Mouse (Mus musculus) midbrain, embryonic 13.5 days (tissue): ENCODE measurements at regions not wholly inside any gene's neighbourhood (a gene's known extent, or its start where the extent isn't known, plus 50 kb on each side); places are given as distances from the start of the nearest gene placed in this dataset.

Experiments
- ATAC-seq: fragments of 200-750 bp; cut with Nextera tagmentation; 2 replicates; pipeline ENCODE4 v1.8.0; 2017; ENCODE audit warnings: mild to moderate bottlenecking, moderate TSS enrichment, moderate library complexity
- H3K27ac ChIP-seq: fragments of 300-500 bp; sonication (generic); 2 replicates; pipeline ENCODE4 v1.5.1; 2015; ENCODE audit warnings: inconsistent platforms, mild to moderate bottlenecking, moderate library complexity
- H3K27me3 ChIP-seq: fragments of 300-500 bp; sonication (generic); 2 replicates; pipeline ENCODE4 v1.6.1; 2015; ENCODE audit warnings: mild to moderate bottlenecking, inconsistent platforms
- H3K36me3 ChIP-seq: fragments of 300-500 bp; sonication (generic); 2 replicates; pipeline ENCODE4 v1.6.1; 2015; ENCODE audit warnings: mild to moderate bottlenecking, inconsistent platforms
- H3K4me1 ChIP-seq: fragments of 300-500 bp; sonication (generic); replicated peaks from 2 replicates; pipeline ENCODE4 v1.6.1; 2015; ENCODE audit warnings: inconsistent platforms
- H3K4me2 ChIP-seq: fragments of 300-500 bp; sonication (generic); replicated peaks from 2 replicates; pipeline ENCODE4 v1.6.1; 2015; ENCODE audit warnings: moderate library complexity, mild to moderate bottlenecking, inconsistent platforms
- H3K4me3 ChIP-seq: fragments of 300-500 bp; sonication (generic); replicated peaks from 2 replicates; pipeline ENCODE4 v1.5.1; 2015; ENCODE audit warnings: mild to moderate bottlenecking, inconsistent platforms
- H3K9ac ChIP-seq: fragments of 300-500 bp; sonication (generic); replicated peaks from 2 replicates; pipeline ENCODE4 v1.6.1; 2015; ENCODE audit warnings: mild to moderate bottlenecking, inconsistent platforms
- H3K9me3 ChIP-seq: fragments of 300-500 bp; sonication (generic); 2 replicates; pipeline ENCODE4 v1.6.1; 2016; ENCODE audit warnings: mild to moderate bottlenecking, inconsistent platforms
- WGBS: fragments of 180-500 bp; shearing (Covaris S2); methylation state at CpG from one replicate; pipeline ENCODE4 v1.1.7; 2015; 5-methylcytosine and 5-hydroxymethylcytosine counted together

- H3K9me3 ChIP-seq = no peaks in the 10 kb centered on the region
- no peaks in the 10 kb centered on the region for H3K36me3 ChIP-seq
- no peak overlapping the region for H3K4me2 ChIP-seq
- WGBS = 66% methylated on average over 1 of the region's 1 CpGs
- H3K4me3 ChIP-seq = no peak overlapping the region
- H3K27me3 ChIP-seq = no peaks in the 10 kb centered on the region
- H3K9ac ChIP-seq = no peak overlapping the region
- no peak for ATAC-seq
- H3K4me1 ChIP-seq = no peaks in the 10 kb centered on the region
- no peak overlapping the region for H3K27ac ChIP-seq
Observed at GRCm38 (mm10) chr3:139988938-139989337, 783.4 kb downstream of the Stpg2 start.

- no peak overlapping the region for H3K27ac ChIP-seq
- H3K36me3 ChIP-seq = no peaks in the 10 kb centered on the region
- no peak overlapping the region for H3K9ac ChIP-seq
- no peak overlapping the region for H3K4me2 ChIP-seq
- H3K4me1 ChIP-seq = no peaks in the 10 kb centered on the region
- ATAC-seq = no peak
- H3K4me3 ChIP-seq = no peak overlapping the region
- H3K27me3 ChIP-seq = no peaks in the 10 kb centered on the region
- H3K9me3 ChIP-seq = no peaks in the 10 kb centered on the region
Observed at GRCm38 (mm10) chr3:139989380-139989779, 783.9 kb downstream of the Stpg2 start.

GRCm38 (mm10) chr3:140012522-140012921, 807.0 kb downstream of the Stpg2 start:
- Histone ChIP-seq H3K4me2 (no peak overlapping the region), H3K9ac (no peak overlapping the region), H3K27me3 (no peaks in the 10 kb centered on the region), H3K4me3 (no peak overlapping the region), H3K36me3 (no peaks in the 10 kb centered on the region), H3K9me3 (no peaks in the 10 kb centered on the region), H3K4me1 (no peaks in the 10 kb centered on the region), H3K27ac (no peak overlapping the region)
- no peak for ATAC-seq
- 89% methylated on average over 2 of the region's 2 CpGs for WGBS

- no peak overlapping the region for H3K4me3 ChIP-seq
- no peak overlapping the region for H3K9ac ChIP-seq
- H3K9me3 ChIP-seq = no peaks in the 10 kb centered on the region
- no peaks in the 10 kb centered on the region for H3K36me3 ChIP-seq
- no peak overlapping the region for H3K4me2 ChIP-seq
- no peaks in the 10 kb centered on the region; the same call in 1 of the 2 replicates for H3K4me1 ChIP-seq
- H3K27me3 ChIP-seq = no peaks in the 10 kb centered on the region
- WGBS = 89% methylated on average over 3 of the region's 3 CpGs
- H3K27ac ChIP-seq = no peak overlapping the region
- no peak for ATAC-seq
Observed at GRCm38 (mm10) chr3:140034101-140034500, 828.6 kb downstream of the Stpg2 start.

GRCm38 (mm10) chr3:140035142-140035541, 829.6 kb downstream of the Stpg2 start:
- 20% methylated on average over 2 of the region's 2 CpGs for WGBS

GRCm38 (mm10) chr3:140044898-140045297, 839.4 kb downstream of the Stpg2 start:
- H3K4me3 ChIP-seq = no peak overlapping the region
- H3K27ac ChIP-seq = no peak overlapping the region
- no peak for ATAC-seq

More at GRCm38 (mm10) chr3:140035142-140035541, 829.6 kb downstream of the Stpg2 start:
- Histone ChIP-seq H3K36me3 (no peaks in the 10 kb centered on the region), H3K9ac (no peak overlapping the region), H3K4me2 (no peak overlapping the region), H3K4me1 (no peaks in the 10 kb centered on the region; the same call in 1 of the 2 replicates), H3K9me3 (no peaks in the 10 kb centered on the region), H3K27ac (no peak overlapping the region), H3K27me3 (no peaks in the 10 kb centered on the region), H3K4me3 (no peak overlapping the region)
- ATAC-seq = no peak

GRCm38 (mm10) chr3:140054634-140055033, 849.1 kb downstream of the Stpg2 start:
- WGBS = 81% methylated on average over 1 of the region's 1 CpGs
- H3K9ac ChIP-seq = no peak overlapping the region
- no peaks in the 10 kb centered on the region for H3K9me3 ChIP-seq
- H3K36me3 ChIP-seq = no peaks in the 10 kb centered on the region
- no peak overlapping the region for H3K4me3 ChIP-seq
- H3K27ac ChIP-seq = no peak overlapping the region
- no peak overlapping the region for H3K4me2 ChIP-seq
- H3K4me1 ChIP-seq = peaks cover 4% of the 10 kb centered on the region; the same call in 1 of the 2 replicates
- H3K27me3 ChIP-seq = no peaks in the 10 kb centered on the region
- ATAC-seq = no peak

More at GRCm38 (mm10) chr3:140044898-140045297, 839.4 kb downstream of the Stpg2 start:
- Histone ChIP-seq H3K9ac (no peak overlapping the region), H3K4me2 (no peak overlapping the region), H3K4me1 (no peaks in the 10 kb centered on the region), H3K36me3 (no peaks in the 10 kb centered on the region), H3K27me3 (no peaks in the 10 kb centered on the region), H3K9me3 (no peaks in the 10 kb centered on the region)

- H3K4me1 ChIP-seq = no peaks in the 10 kb centered on the region
- ATAC-seq = no peak
- H3K27me3 ChIP-seq = no peaks in the 10 kb centered on the region
- no peak overlapping the region for H3K27ac ChIP-seq
- H3K9me3 ChIP-seq = no peaks in the 10 kb centered on the region
- no peaks in the 10 kb centered on the region for H3K36me3 ChIP-seq
- H3K9ac ChIP-seq = no peak overlapping the region
- no peak overlapping the region for H3K4me3 ChIP-seq
- 94% methylated on average over 3 of the region's 3 CpGs for WGBS
- H3K4me2 ChIP-seq = no peak overlapping the region
Observed at GRCm38 (mm10) chr3:140057962-140058631, 852.6 kb downstream of the Stpg2 start.

GRCm38 (mm10) chr3:140059102-140059501, 853.6 kb downstream of the Stpg2 start:
- Histone ChIP-seq H3K9ac (no peak overlapping the region), H3K27me3 (no peaks in the 10 kb centered on the region), H3K4me1 (no peaks in the 10 kb centered on the region), H3K36me3 (no peaks in the 10 kb centered on the region), H3K4me2 (no peak overlapping the region), H3K27ac (no peak overlapping the region), H3K9me3 (no peaks in the 10 kb centered on the region), H3K4me3 (no peak overlapping the region)
- no peak for ATAC-seq
- WGBS = 82% methylated on average over 3 of the region's 3 CpGs

GRCm38 (mm10) chr3:140059522-140060110, 854.1 kb downstream of the Stpg2 start:
- no peak overlapping the region for H3K9ac ChIP-seq
- H3K4me1 ChIP-seq = no peaks in the 10 kb centered on the region
- no peak overlapping the region for H3K27ac ChIP-seq
- no peak overlapping the region for H3K4me3 ChIP-seq
- H3K9me3 ChIP-seq = no peaks in the 10 kb centered on the region
- H3K4me2 ChIP-seq = no peak overlapping the region
- no peaks in the 10 kb centered on the region for H3K27me3 ChIP-seq
- 82% methylated on average over 4 of the region's 4 CpGs for WGBS
- ATAC-seq = no peak
- H3K36me3 ChIP-seq = no peaks in the 10 kb centered on the region

GRCm38 (mm10) chr3:140061769-140062381, 856.4 kb downstream of the Stpg2 start:
- H3K4me1 ChIP-seq = no peaks in the 10 kb centered on the region
- H3K4me3 ChIP-seq = no peak overlapping the region
- no peak overlapping the region for H3K9ac ChIP-seq
- no peaks in the 10 kb centered on the region for H3K9me3 ChIP-seq
- 0 out of 2 replicates have a peak, but pooled peaks have one; percentile 4 for ATAC-seq
- no peaks in the 10 kb centered on the region for H3K36me3 ChIP-seq
- WGBS = 94% methylated on average over 10 of the region's 10 CpGs
- H3K27me3 ChIP-seq = no peaks in the 10 kb centered on the region
- H3K27ac ChIP-seq = no peak overlapping the region
- H3K4me2 ChIP-seq = no peak overlapping the region

- ATAC-seq = no peak
- H3K27ac ChIP-seq = no peak overlapping the region
- WGBS = 88% methylated on average over 5 of the region's 5 CpGs
- no peaks in the 10 kb centered on the region for H3K36me3 ChIP-seq
- H3K4me3 ChIP-seq = no peak overlapping the region
- H3K9me3 ChIP-seq = no peaks in the 10 kb centered on the region
- no peak overlapping the region for H3K9ac ChIP-seq
- no peak overlapping the region for H3K4me2 ChIP-seq
- H3K27me3 ChIP-seq = no peaks in the 10 kb centered on the region
- H3K4me1 ChIP-seq = no peaks in the 10 kb centered on the region
Observed at GRCm38 (mm10) chr3:140062880-140063279, 857.4 kb downstream of the Stpg2 start.
